Mouse (Mus musculus): ENCODE results near the gene Myh6. TPM values are rescaled to one million over a fixed set of nuclear protein-coding genes. Genes with fewer than 3 reads are reported as not detected.

Gene Myh6
- polyA plus RNA-seq, 1 experiment from 2014 or later: 0.93 TPM

DNA sequence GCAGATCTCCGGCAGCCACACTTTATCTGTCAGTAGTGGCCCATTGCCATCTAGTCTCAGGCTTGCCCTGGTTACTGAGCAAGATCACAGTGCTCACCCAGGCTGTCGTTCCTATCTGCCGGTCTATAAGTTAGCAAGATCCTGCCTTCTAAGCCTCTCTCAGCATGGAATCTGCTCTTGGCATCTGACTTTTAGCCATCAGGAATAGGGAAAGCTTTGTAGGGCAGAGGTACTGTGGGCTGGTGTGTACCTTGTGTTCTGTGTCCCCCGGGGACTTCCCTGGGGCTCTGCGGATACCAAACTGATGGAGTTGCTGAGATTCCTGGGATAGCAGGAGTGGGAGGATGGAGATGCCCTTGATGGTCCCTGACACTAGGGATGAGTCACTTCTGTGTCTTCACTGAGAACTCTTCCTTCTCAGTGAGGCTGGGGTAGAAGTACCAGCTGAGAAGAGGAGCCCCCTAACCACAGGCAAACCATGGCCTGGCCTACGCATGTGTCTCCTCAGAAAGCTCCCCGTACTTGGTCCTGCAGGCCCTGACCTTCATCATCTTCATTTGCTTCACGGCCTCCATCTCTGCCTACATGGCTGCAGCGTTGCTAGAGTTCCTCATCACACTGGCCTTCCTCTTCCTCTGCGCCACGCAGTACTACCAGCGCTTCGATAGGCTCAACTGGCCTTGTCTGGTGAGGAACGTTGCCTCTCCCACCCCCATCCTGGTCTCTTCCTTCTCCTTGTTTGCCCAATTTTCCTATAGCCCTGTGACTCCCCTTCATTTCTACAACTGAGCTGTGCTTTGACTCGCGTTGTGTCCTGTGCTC is 29.2 kb downstream of the Myh6 start:
- Histone ChIP-seq H3K27me3 (no peaks in the 10 kb centered on the region), H3K9ac (no peak overlapping the region), H3K4me1 (replicated peaks) (peaks cover 28% of the 10 kb centered on the region), H3K9me3 (no peaks in the 10 kb centered on the region), H3K36me3 (no peaks in the 10 kb centered on the region), H3K4me3 (no peak overlapping the region), H3K27ac (replicated peaks) (no peak overlapping the region), H3K4me2 (peak overlapping the region; percentile 6; the same call in 1 of the 2 replicates)
- no peak for ATAC-seq (ENCODE audit: low FRiP score, low read depth)
- 91% methylated on average over 16 of the region's 16 CpGs for WGBS

DNA sequence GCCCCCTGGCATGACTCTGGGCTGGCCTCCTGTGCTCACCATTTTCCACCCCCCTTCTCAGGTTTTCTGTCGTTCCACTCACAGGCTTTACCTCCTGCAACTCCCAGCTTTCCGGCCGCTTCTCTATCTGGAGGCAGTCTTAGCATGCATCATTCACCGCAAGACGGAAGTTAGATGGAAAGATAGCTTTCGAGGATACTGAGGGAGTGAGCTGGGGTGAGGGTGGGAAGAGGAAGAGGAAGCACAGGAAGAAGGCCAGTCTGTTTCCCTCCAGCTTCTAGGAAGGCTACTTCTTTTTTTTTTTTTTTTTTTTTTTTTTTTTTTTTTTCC is 29.9 kb downstream of the Myh6 start:
- Histone ChIP-seq H3K9ac (0 out of 2 replicates have a peak overlapping the region, but pooled peaks have one; percentile 10), H3K27ac (replicated peaks) (peak overlapping the region; percentile 73), H3K36me3 (no peaks in the 10 kb centered on the region), H3K9me3 (no peaks in the 10 kb centered on the region), H3K4me1 (replicated peaks) (peaks cover 28% of the 10 kb centered on the region), H3K27me3 (no peaks in the 10 kb centered on the region), H3K4me3 (no peak overlapping the region), H3K4me2 (peak overlapping the region; percentile 37)
- no peak for ATAC-seq (ENCODE audit: low FRiP score, low read depth)
- WGBS: 53% methylated on average over 6 of the region's 6 CpGs

DNA sequence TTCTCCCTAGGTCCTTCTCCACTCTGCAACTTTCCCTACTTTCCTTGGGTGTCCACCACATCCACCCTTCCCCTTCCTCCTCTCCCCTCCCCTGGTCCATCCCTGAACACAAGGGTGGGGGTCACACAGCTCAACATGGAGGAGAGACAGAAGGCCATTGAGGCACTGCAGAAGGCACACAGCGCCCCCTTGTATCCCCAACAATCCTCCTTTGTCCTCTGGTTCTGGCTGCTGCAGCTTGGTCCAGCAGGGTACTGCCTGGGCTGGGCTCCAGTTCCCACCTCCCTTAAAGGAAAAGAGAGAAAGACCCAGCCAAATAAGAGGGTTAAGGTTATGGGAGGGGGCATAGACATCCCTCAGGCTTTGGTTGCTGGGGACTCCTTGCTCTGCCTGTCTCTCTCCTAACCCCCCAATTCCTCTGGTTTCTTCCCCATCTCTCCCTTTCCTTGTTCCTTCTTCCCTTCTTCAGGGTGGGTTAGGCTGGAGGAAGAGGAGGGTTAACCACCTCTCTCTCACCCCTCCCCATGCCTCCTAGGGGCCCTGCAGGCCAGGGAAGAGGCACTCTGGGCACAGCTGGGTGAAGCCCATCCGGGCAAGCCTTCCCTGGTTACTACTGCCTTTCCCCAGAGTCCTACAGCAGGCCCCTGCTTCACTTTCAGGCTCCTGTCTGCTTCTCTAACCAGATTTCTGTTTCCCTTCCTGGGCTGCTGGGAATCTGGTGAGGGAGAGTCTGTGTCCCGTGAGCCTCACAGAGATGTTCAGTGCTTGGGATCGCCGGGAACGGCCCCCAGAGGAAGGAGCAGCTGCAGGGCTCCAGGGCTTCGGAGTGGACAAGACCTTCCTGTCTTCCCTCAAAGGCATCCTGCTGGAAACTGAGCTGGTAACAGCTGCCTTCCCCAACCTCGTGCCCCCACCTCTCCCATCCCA is 30.6 kb downstream of the Myh6 start, which contains the start of gene Cmtm5:
Gene Cmtm5 (plus strand): TSS at position 358 of the 927 bp plus-strand sequence.
- WGBS: 24% methylated on average over 8 of the region's 8 CpGs
- peak; percentile 67 for ATAC-seq (ENCODE audit: low FRiP score, low read depth)
- peaks cover 28% of the 10 kb centered on the region for H3K4me1 ChIP-seq (replicated peaks)
- 0 out of 2 replicates have a peak within 1 kb of the TSS, but pooled peaks have one; percentile 10 for H3K9ac ChIP-seq
- no peaks in the 10 kb centered on the region for H3K27me3 ChIP-seq
- H3K36me3 ChIP-seq: no peaks in the 10 kb centered on the region
- H3K9me3 ChIP-seq: no peaks in the 10 kb centered on the region
- peak within 1 kb of the TSS; percentile 37 for H3K4me2 ChIP-seq
- no peak within 1 kb of the TSS for H3K4me3 ChIP-seq
- peak within 1 kb of the TSS; percentile 73 for H3K27ac ChIP-seq (replicated peaks)

DNA sequence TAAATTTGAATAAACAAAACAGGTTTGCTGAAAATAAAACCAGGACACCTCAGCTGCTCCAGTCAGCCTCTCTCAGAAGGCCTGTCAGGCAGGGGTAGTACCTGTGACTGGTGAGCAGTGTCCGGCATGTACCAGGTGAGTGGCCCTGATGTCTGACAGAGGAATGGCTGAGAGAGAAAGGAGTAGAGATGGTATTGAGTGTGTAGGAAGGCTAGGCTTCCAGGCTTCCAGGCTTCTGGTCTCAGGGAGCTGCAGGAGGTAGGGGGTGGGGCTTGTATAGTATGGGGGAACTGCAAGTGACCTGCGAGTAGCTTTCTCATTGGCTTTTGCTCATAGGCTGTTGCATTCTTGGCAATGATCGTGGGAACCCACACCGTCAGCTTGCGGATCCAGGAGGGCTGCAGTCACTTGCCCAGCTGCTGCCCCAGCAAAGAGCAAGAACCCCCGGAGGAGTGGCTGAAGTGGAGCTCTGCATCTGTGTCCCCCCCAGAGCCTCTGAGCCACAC is 34.0 kb downstream of the Myh6 start, which contains the start of gene Il25:
Gene Il25 (plus strand): TSS at position 51 of the 506 bp plus-strand sequence.
- no peak within 1 kb of the TSS for H3K9ac ChIP-seq
- no peak within 1 kb of the TSS for H3K27ac ChIP-seq (replicated peaks)

DNA sequence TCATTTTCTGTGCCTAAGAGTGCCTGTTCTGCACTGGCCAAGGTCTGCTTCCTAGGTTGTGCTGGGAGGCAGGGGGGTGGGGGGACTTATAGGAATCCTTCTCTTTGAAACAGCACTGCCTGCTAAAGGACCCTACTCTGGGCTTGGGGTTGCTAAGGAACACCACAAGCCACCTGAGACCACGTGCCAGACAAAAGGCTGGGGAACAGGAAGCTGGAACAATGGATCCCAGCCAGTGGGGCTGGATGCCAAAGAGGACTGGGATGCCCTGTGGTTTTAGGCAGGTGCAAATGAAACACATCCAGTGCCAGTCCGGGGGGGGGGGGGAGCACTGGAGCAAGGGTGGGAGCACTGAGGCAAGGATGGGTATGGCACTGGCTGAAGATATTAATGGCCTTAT is 36.3 kb downstream of the Myh6 start:
- H3K4me1 ChIP-seq (replicated peaks): peaks cover 39% of the 10 kb centered on the region
- H3K4me3 ChIP-seq: no peak overlapping the region
- no peak for ATAC-seq (ENCODE audit: low FRiP score, low read depth)
- H3K27me3 ChIP-seq: no peaks in the 10 kb centered on the region
- WGBS: 27% methylated on average over 2 of the region's 2 CpGs
- H3K9me3 ChIP-seq: no peaks in the 10 kb centered on the region
- no peak overlapping the region for H3K27ac ChIP-seq (replicated peaks)
- H3K4me2 ChIP-seq: no peak overlapping the region
- H3K9ac ChIP-seq: no peak overlapping the region
- no peaks in the 10 kb centered on the region for H3K36me3 ChIP-seq

More for the DNA sequence above, 34.0 kb downstream of the Myh6 start, which contains the start of gene Il25:
- Histone ChIP-seq H3K9me3 (no peaks in the 10 kb centered on the region), H3K36me3 (no peaks in the 10 kb centered on the region), H3K4me2 (peak within 1 kb of the TSS; percentile 3; the same call in 1 of the 2 replicates), H3K4me1 (replicated peaks) (peaks cover 31% of the 10 kb centered on the region), H3K4me3 (no peak within 1 kb of the TSS), H3K27me3 (no peaks in the 10 kb centered on the region)
- WGBS: 19% methylated on average over 6 of the region's 6 CpGs
- peak; percentile 15; the same call in 1 of the 2 replicates for ATAC-seq (ENCODE audit: low FRiP score, low read depth)

DNA sequence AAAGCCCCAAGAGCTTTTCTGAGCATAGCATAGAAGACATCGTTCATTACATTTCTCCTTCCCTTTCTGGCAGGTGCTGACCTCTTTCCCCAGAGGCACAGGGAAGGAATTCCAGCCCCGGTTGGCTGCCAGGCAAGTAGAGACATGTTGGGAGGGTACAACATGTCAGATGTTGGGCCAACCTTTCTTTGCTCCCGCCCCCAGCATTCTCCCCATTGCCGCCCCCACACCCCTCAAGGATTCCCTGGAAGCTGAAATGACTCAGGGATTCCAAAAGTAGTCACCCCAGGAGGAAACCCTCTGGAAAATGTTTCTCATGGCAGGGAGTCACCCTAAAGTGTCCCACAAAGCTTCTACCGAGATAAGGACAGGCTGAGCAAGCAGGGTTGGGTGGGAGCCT is 36.9 kb downstream of the Myh6 start:
- WGBS: 70% methylated on average over 5 of the region's 5 CpGs
- no peaks in the 10 kb centered on the region for H3K27me3 ChIP-seq

DNA sequence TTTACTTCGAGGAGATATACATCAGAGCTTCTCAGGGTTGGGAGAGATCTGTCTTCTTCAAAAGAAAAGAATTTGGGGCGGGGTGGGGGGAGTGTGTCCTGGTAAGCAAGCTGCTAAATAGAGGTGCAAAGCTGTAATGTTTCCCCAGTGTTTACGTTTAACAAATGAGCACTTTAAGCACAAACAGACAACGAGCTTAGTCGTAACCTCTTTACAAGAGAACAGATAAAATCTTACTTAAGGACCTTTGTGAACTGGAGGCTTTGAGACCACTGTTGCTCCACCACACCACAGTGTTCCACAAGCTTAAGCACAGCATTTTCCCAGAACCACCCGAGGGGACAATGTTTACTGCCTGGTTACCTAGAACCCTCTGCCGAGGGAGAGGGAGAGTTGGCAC is 39.4 kb downstream of the Myh6 start:
- ATAC-seq (ENCODE audit: low FRiP score, low read depth): no peak
- Histone ChIP-seq H3K4me1 (replicated peaks) (peaks cover 43% of the 10 kb centered on the region), H3K36me3 (no peaks in the 10 kb centered on the region), H3K9ac (no peak overlapping the region), H3K4me3 (peak overlapping the region; percentile 58; the same call in 1 of the 2 replicates), H3K4me2 (peak overlapping the region; percentile 96), H3K27ac (replicated peaks) (peak overlapping the region; percentile 89), H3K9me3 (no peaks in the 10 kb centered on the region), H3K27me3 (no peaks in the 10 kb centered on the region)
- 23% methylated on average over 7 of the region's 7 CpGs for WGBS

More for the DNA sequence above, 36.9 kb downstream of the Myh6 start:
- H3K36me3 ChIP-seq: no peaks in the 10 kb centered on the region
- H3K4me2 ChIP-seq: no peak overlapping the region
- H3K9me3 ChIP-seq: no peaks in the 10 kb centered on the region
- no peak overlapping the region for H3K9ac ChIP-seq
- H3K27ac ChIP-seq (replicated peaks): no peak overlapping the region
- peaks cover 39% of the 10 kb centered on the region for H3K4me1 ChIP-seq (replicated peaks)
- no peak overlapping the region for H3K4me3 ChIP-seq
- ATAC-seq (ENCODE audit: low FRiP score, low read depth): no peak

DNA sequence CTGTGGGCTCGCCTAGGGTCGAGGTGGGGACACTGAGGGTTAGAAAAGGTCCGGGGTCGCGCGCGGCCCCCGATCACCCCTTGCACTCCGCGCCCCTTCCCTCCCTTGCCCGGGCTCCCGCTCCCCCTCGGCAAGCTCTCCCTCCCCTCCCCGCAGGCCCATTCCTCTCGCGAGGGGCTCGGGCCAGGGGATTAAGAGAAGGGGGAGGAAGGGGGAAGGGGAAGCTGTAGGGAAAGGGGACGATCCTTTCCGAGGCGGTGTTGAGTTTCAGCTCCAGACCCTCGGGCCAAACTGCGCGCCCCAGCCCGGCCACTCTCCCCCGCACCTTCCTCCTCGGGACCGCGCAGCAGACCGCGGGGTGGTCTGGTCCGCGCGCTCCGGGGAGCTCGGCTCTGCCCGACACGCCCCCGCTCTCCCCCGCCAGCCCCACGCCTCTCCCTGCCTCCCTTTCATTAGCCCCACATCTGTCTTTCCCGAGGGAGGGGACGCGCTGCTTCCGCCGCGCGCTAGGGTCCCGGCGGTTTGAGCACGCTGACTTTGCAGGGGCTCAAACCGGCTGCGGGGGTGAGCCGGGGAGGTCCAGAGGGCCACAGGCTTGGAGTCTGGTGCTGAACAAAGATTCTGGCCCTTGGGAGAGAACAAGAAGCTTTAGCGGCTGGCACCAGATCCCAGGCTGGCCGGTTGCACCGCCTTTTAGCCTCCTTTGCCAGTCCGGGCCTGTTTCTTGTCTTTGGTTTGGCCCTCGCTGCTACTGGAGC is 40.1 kb downstream of the Myh6 start:
- under 1% methylated on average over 52 of the region's 58 CpGs for whole genome bisulfite sequencing
- H3K9ac ChIP-seq: peak overlapping the region; percentile 74
- H3K4me3 ChIP-seq: peak overlapping the region; percentile 58
- peak overlapping the region; percentile 96 for H3K4me2 ChIP-seq
- H3K27ac ChIP-seq (replicated peaks): peak overlapping the region; percentile 89
- H3K27me3 ChIP-seq: no peaks in the 10 kb centered on the region
- ATAC-seq (ENCODE audit: low FRiP score, low read depth): peak; percentile 61
- H3K9me3 ChIP-seq: no peaks in the 10 kb centered on the region
- H3K36me3 ChIP-seq: no peaks in the 10 kb centered on the region
- H3K4me1 ChIP-seq (replicated peaks): peaks cover 43% of the 10 kb centered on the region

DNA sequence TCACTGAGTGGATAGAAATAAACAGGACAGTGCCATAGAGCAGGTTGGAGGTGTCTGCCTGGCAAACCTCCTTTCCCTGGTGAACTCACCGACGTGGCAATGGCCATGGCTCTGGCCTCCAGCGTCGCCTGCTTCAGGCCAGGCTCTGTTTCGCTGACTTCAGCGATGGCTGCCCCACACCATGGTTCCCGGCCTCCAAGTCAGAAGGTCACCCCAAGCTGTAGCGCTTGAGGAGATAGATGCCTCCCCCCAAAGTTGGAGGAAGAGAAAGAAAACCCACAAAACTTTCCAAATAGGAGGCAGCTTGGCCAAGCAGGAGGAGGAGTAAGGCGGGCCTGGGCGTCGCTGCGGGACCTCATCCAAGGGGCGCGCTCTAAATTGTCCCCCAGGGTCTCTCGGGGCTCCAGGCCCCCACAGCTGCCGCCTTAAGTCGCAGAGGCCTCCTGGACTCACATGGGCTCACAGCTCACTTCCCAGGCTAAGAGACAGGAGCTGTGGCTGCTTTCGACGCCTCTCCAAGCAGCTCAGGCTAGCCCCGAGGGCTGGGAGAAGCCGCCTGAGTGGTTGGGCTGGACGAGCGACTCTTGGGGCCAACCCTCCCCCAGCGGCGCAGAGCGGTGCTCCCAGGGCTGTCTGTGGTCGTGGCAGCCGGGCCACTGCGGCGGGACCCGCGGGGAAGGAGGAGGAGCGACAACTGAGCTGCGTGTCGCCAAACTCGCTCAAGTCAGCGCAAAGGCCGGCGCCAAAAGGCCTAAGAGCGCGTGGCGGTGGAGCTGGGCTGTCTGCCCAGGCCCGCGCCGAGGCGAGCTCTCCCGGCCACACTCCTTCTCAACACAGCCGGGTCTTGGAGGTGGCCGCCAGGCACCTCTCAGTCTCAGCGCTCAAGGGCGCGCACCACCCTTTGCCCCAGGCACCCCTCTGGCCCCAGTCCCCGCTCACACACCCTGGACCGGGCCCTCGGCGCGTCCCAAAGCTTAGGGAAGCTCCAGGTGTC is 41.1 kb downstream of the Myh6 start, which contains the start of gene Efs:
Gene Efs (minus strand): TSS at position 778 of the 994 bp plus-strand sequence.
- peak; percentile 73 for ATAC-seq (ENCODE audit: low FRiP score, low read depth)
- peak within 1 kb of the TSS; percentile 89 for H3K27ac ChIP-seq (replicated peaks)
- peak within 1 kb of the TSS; percentile 74 for H3K9ac ChIP-seq
- H3K36me3 ChIP-seq: peaks cover 5% of the 10 kb centered on the region
- peak within 1 kb of the TSS; percentile 58 for H3K4me3 ChIP-seq
- H3K9me3 ChIP-seq: no peaks in the 10 kb centered on the region
- peak within 1 kb of the TSS; percentile 96 for H3K4me2 ChIP-seq
- no peaks in the 10 kb centered on the region for H3K27me3 ChIP-seq
- 2% methylated on average over 53 of the region's 57 CpGs for WGBS
- peaks cover 41% of the 10 kb centered on the region for H3K4me1 ChIP-seq (replicated peaks)

DNA sequence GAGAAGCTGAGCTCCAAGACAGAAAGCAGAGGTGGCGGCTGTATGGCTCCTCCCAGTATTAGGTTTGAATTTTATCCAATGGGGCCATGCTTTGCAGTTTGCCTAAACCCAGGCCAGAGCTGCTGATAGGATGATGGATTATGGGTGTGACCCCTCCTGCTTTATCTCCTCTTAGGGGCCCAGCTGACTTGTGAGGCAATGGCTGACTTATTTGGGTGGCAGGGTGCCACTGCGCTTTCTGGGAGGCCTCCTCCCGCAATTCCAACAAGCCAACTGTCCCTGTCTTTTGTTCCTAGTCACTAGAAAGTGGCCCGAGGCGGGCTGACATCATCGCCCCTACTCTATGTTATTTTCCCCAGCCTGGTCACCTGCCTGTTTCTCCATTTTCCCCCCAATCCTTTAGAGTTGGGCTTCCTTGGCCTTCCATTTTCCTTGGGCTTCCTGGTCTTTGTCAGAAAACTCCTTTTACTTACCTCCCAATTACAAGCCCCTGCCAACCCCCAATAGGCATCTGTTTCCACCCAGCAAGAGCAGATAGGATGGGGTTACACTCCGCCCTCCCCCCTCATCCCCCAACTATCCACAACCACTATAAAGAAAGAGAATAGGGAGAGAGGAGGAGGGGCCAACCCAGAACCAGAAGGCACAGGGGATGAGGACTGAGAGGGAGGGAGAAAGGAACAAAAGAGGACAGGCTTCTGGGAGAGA is 41.9 kb downstream of the Myh6 start:
- H3K4me3 ChIP-seq: peak overlapping the region; percentile 58
- peak overlapping the region; percentile 89 for H3K27ac ChIP-seq (replicated peaks)
- WGBS: 18% methylated on average over 7 of the region's 7 CpGs
- H3K4me2 ChIP-seq: peak overlapping the region; percentile 96
- peaks cover 9% of the 10 kb centered on the region for H3K36me3 ChIP-seq
- peak; percentile 27; the same call in 1 of the 2 replicates for ATAC-seq (ENCODE audit: low FRiP score, low read depth)
- H3K4me1 ChIP-seq (replicated peaks): peaks cover 37% of the 10 kb centered on the region
- H3K9ac ChIP-seq: 0 out of 2 replicates have a peak overlapping the region, but pooled peaks have one; percentile 74
- no peaks in the 10 kb centered on the region for H3K27me3 ChIP-seq
- no peaks in the 10 kb centered on the region for H3K9me3 ChIP-seq
